Mouse (Mus musculus) gastrocnemius, adult 2 months (tissue): Measurements from ENCODE around the gene Zfp346. TPM values are rescaled to one million over a fixed set of nuclear protein-coding genes. Genes with fewer than 3 reads are reported as not detected.
A peak's percentile ranks its signal among the peaks of the same experiment; 100 is the strongest.

Experiments
- DNase-seq: peaks from one replicate; pipeline ENCODE4 v3.0.0; 2022
- H3K27ac ChIP-seq: fragments of 200-600 bp; 2 replicates; pipeline ENCODE4 v1.8.1; 2022; ENCODE audit warnings: mild to moderate bottlenecking
- H3K4me3 ChIP-seq: fragments of 200-600 bp; 2 replicates; pipeline ENCODE4 v1.8.1; 2022; ENCODE audit warnings: mild to moderate bottlenecking, moderate library complexity
- CTCF ChIP-seq: fragments of 200-600 bp; IDR thresholded peaks from 2 replicates; pipeline ENCODE4 v1.8.1; 2022; ENCODE audit warnings: antibody characterized with exemption, mild to moderate bottlenecking, moderate library complexity
- intact Hi-C: fragments of 180-260 bp; cut with DNase I; formaldehyde crosslinking; loops from one replicate; pipeline ENCODE4 v1.15.1; 2025
- total RNA-seq, 2 experiments: library from RNA; stranded (reverse); gene quantifications; 2 replicates each; pipeline ENCODE4 v1.2.3; 2021

Zfp346 gene
- total RNA-seq, 2 experiments from 2014 or later = 12.1 to 14.2 TPM

DNA sequence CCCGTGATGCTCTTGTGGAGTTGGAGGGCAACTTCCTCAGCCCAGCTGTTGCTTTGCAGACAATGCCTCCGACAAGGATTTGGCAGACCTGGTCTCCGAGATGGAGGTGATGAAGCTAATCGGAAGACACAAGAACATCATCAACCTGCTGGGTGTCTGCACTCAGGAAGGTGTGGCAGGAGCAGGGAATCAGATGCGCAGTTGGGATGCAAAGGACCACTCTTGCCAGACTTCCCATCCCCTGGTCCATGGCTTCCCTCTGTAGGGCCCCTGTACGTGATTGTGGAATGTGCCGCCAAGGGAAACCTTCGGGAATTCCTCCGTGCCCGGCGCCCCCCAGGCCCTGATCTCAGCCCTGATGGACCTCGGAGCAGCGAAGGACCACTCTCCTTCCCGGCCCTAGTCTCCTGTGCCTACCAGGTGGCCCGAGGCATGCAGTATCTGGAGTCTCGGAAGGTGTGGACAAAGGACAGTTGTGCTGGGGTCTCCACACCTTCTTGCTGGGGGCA is 60.8 kb downstream of the Zfp346 start:
- intact Hi-C loops = loop anchor here (5.0 kb wide), 1 partner anchor 59 kb away; the partner anchor contains the start of gene Zfp346
- Histone ChIP-seq H3K4me3 (no peak overlapping the region), H3K27ac (no peak overlapping the region)
- DNase-seq = no peak
- TF ChIP-seq CTCF = no peak

DNA sequence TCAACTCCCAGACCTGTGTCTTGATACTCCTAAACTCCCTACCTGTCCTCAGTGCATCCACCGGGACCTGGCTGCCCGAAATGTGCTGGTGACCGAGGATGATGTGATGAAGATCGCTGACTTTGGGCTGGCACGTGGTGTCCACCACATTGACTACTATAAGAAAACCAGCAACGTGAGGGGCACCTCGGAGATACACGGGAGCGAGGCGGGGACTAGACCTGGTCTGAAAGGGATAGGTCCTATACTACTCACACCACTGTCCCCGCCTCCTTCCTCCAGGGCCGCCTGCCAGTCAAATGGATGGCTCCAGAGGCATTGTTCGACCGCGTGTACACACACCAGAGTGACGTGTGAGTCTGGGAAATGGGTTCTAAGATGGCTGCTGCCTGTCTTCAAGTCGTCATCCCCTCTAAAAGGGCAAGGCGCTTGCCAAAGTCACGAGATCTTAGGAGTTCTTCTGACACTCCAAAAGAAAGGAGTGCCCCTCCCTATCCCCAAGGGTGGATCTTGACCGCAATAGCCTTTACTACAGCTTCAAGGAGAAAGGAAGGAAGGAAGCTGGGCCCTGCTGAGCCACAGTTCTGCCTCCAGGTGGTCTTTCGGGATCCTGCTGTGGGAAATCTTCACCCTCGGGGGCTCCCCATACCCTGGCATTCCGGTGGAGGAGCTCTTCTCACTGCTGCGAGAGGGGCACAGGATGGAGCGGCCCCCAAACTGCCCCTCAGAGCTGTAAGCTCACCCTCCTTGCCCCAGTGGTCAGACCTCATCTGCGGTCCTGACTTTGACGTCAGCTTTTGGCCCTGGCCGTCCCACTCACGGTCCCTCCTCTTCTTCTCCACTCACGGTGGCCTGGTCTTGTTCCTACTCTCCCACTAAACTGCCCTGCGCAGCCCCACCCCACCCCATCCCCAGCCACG is 62.0 kb downstream of the Zfp346 start:
- intact Hi-C loops = loop anchor here (5.0 kb wide), 1 partner anchor 60 kb away; the partner anchor contains the start of gene Zfp346
- peak overlapping the region; percentile 28; the same call in 1 of the 2 replicates for H3K27ac ChIP-seq
- no peak for TF ChIP-seq CTCF
- DNase-seq = no peak
- no peak overlapping the region; the same call in 1 of the 2 replicates for H3K4me3 ChIP-seq

DNA sequence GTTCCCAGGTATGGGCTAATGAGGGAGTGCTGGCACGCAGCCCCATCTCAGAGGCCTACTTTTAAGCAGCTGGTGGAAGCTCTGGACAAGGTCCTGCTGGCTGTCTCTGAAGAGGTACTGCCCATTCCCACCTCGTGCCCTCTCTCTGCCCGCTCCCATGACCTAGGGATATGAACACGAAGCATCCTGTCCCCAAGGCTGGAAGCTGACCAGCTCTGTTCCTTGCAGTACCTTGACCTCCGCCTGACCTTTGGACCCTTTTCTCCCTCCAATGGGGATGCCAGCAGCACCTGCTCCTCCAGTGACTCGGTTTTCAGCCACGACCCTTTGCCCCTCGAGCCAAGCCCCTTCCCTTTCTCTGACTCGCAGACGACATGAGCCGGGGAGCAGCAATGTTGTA is 62.7 kb downstream of the Zfp346 start:
- H3K27ac ChIP-seq = peak overlapping the region; percentile 93
- no peak for TF ChIP-seq CTCF
- DNase-seq = peak; percentile 62
- intact Hi-C loops = loop anchor here (5.0 kb wide), 1 partner anchor 60 kb away; the partner anchor contains the start of gene Zfp346
- H3K4me3 ChIP-seq = peak overlapping the region; percentile 68

DNA sequence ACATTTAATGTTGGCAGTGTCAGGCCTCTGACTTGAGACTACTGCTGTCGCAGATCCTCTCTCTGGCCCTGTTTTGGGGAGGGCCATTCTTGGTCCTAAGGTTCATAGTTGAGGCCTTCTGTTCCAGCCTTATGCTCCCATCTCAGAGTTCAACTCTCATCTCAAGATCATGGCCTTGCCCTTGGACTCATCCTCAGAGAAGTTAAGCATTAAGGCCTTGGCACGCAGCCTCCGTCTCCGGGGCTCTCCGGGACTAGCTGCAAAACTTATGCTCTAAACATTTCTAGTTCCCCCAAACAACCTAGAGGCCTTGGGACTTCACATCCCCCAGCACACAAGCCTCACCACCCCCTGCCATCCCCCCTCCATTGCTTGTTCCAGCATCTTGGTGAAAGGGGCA is 63.1 kb downstream of the Zfp346 start:
- Histone ChIP-seq H3K4me3 (peak overlapping the region; percentile 68), H3K27ac (peak overlapping the region; percentile 93)
- peak; percentile 29 for DNase-seq
- TF ChIP-seq CTCF = no peak
- intact Hi-C loops = loop anchor here (5.0 kb wide), 1 partner anchor 61 kb away; the partner anchor contains the start of gene Zfp346

DNA sequence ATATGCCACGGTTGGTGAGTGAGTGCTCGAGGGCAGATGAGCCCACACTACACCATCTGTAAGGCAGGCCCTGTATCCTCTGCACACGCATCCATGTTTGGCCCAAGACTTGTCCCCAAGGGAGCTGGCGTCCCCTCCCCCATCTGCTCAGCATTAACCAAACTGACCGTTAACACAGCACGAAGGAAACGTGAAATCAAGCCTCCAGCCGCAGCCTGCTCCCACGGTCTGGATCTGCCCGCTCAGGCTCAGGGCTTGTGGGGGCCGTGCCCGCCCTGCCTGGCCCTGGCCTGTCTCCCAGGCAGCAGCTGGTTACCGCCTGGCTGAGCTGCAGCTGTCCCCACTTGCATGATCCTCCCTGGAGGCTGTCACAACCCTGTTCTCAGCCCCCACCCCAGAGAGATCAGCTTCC is 63.9 kb downstream of the Zfp346 start:
- intact Hi-C loops = loop anchor here (5.0 kb wide), 1 partner anchor 62 kb away; the partner anchor contains the start of gene Zfp346
- H3K4me3 ChIP-seq = peak overlapping the region; percentile 68
- peak overlapping the region; percentile 93 for H3K27ac ChIP-seq
- DNase-seq = peak; percentile 93
- TF ChIP-seq CTCF = no peak

DNA sequence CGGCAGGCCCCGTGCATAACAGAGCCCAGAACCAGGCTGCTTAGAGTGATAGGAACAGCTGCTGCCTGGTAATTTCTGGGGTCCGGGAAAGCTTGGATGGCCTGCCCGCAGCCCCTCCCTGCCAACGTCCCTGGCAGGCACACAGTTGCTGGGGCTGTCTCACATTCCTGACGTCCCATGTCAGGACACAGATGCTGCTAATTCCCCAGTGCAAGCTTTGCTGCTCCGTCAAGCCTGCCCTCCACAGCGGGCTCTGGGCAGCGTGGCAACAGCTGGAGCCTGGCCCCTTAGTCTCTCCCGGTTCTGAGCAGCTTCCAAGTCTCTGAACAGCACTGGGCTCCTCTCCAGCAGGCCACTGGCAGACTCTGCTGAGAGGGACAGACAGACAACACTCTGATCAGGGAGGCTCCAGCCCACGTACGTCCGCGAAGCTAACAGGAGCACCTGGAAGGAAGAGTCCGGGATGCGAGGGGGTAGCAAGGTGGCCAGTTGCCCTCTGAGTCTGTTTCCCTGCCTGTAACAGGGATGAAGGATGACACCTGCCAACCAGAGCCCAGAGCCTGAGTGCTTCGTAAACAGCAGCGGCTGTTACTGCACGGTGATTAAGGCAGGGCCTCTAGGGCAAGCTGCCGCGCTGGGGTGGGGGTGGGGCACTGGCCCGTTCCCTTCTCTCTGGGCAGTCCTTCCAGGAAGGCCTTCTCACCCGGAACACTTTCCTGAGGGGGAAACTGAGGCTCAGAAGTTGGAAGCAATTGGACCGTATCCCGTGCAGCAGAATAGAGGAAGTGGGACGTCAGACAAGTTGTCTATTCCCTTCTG is 66.6 kb downstream of the Zfp346 start:
- no peak for TF ChIP-seq CTCF
- Histone ChIP-seq H3K4me3 (peak overlapping the region; percentile 68), H3K27ac (peak overlapping the region; percentile 93)
- intact Hi-C loops = no loop called here
- DNase-seq = peak; percentile 85

DNA sequence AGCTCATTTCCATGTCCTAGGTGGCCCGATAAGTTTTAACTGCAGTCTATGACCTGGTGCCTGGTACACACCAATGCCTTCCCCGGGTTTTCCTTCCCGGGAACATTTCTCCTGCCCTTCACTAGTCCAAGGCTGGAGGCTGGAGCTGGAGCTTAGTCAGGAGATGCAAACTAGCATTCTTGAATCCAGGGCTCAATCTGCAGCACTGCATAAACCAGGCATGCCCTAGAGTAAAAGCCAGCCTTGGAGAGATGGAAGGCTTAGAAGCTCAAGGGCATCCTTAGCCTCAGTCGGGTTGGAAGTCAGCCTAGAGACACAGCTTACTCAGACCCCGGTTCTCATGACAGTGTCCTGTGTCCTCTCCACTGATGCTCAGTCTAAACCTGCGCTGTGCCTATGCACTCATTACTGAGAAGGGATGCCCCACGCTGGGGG is 67.2 kb downstream of the Zfp346 start:
- no peak for TF ChIP-seq CTCF
- H3K27ac ChIP-seq = peak overlapping the region; percentile 93
- H3K4me3 ChIP-seq = peak overlapping the region; percentile 68
- intact Hi-C loops = no loop called here
- DNase-seq = no peak

DNA sequence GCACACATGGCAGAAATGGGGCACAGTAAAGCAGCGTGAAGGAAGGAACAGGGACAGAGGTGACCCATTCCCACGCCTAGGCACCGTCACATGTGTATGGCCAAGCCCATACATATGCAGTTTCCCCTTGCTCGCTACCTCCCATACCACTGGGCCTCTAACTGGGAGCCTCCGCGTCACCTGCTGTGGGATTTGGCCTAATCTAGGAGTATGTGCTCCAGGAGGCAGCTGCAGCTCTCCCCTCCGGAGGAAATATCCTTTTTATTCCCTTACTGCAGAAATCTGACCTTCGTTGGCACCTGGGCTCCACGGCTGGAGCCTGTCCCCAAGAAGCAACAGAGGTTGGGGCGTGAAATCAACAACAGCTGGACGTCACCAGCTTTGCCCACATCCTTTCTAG is 69.2 kb downstream of the Zfp346 start:
- no peak overlapping the region for H3K27ac ChIP-seq
- DNase-seq = no peak
- H3K4me3 ChIP-seq = no peak overlapping the region
- TF ChIP-seq CTCF = no peak
- intact Hi-C loops = no loop called here

DNA sequence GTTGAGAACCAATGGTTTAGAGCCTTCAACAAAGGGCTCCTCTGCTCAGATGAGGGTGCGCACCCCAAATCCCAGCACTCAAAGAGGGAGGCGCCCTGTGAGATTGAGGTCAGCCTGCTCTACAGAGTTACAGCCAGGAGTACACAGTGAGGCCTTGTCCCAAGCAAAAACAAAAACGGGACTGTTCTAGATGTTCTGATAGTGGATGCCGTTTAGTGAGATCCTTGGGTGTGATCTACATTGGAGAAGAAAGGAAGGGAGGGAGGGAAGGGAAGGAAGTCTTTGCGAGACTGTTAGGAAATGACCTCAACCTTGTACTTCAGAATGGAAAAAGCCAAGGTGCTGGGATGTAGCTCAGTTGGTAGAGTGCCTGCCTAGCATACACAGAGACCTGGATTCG is 71.2 kb downstream of the Zfp346 start:
- intact Hi-C loops = loop anchor here (5.0 kb wide), 1 partner anchor 379 kb away; no protein-coding TSS in a partner anchor
- TF ChIP-seq CTCF = no peak
- H3K27ac ChIP-seq = peak overlapping the region; percentile 21; the same call in 1 of the 2 replicates
- no peak for DNase-seq
- no peak overlapping the region for H3K4me3 ChIP-seq

DNA sequence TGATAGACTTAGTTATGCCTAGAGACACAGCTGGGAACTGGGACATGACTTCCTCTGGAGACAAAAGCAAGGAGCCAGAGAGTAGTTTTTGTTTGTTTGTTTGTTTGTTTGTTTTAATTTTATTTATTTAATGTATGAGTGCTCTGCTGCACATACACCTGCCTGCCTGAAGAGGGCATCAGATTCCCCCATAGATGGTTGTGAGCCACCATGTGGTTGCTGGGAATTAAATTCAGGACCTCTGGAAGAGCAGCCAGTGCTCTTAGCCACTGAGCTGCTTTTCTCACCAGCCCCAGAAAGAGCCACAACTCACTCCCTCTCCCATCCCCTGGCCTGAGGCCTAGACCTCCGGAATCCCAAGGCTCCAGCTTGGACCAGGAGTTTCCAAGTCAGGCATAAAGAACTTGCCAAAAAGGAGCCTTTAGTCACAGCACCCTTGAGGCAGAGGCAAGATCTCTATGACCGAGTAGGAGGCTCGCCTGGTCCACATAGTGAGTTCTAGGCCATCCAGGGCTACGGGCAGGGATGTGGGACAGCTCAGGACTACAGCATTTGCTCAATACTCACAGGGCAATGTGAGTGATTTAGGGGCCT is 72.9 kb downstream of the Zfp346 start:
- peak; percentile 63 for TF ChIP-seq CTCF

DNA sequence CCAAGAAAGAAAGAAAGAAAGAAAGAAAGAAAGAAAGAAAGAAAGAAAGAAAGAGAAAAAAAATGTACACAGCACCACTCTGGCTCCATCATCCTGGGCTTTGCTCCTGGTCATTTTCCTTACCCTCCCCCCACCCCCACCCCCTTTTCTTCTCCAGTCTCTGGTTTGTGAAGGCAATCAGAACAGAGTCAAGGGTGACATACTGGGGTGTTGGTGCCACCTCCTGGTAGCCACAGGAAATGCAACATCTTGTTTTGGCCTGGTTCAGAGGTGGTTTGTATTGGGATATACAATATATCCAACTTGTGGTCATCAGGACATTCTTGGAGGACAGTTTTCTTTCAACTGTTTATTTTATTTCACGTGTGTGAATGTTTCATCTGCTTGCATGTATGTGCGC is 73.4 kb downstream of the Zfp346 start:
- peak; percentile 74 for TF ChIP-seq CTCF
- intact Hi-C loops = loop anchor here (1.0 to 5.0 kb wide), 2 partner anchors 43 to 381 kb away; no protein-coding TSS in a partner anchor
- H3K4me3 ChIP-seq = no peak overlapping the region
- peak overlapping the region; percentile 72 for H3K27ac ChIP-seq
- DNase-seq = peak; percentile 75

More for the DNA sequence above, 72.9 kb downstream of the Zfp346 start:
- peak overlapping the region; percentile 72 for H3K27ac ChIP-seq
- intact Hi-C loops = loop anchor here (1.0 to 5.0 kb wide), 2 partner anchors 43 to 381 kb away; no protein-coding TSS in a partner anchor
- no peak overlapping the region for H3K4me3 ChIP-seq
- DNase-seq = peak; percentile 64
